Mouse (Mus musculus) hindbrain, embryonic 13.5 days (tissue): Measurements from ENCODE around the gene Cpa1. TPM values are rescaled to one million over a fixed set of nuclear protein-coding genes. Genes with fewer than 3 reads are reported as not detected.

ENCODE experiments used
- ATAC-seq: fragments of 200-750 bp; cut with Nextera tagmentation; 2 replicates; pipeline ENCODE4 v1.8.0; 2017; ENCODE audit warnings: moderate TSS enrichment; ENCODE audit not compliant: low FRiP score
- H3K27ac ChIP-seq: fragments of 300-500 bp; sonication (generic); 2 replicates; pipeline ENCODE4 v1.5.1; 2015; ENCODE audit warnings: inconsistent platforms, mild to moderate bottlenecking, moderate library complexity
- H3K27me3 ChIP-seq: fragments of 300-500 bp; sonication (generic); 2 replicates; pipeline ENCODE4 v1.6.1; 2015; ENCODE audit warnings: mild to moderate bottlenecking, inconsistent platforms
- H3K36me3 ChIP-seq: fragments of 300-500 bp; sonication (generic); 2 replicates; pipeline ENCODE4 v1.6.1; 2015; ENCODE audit warnings: mild to moderate bottlenecking, inconsistent platforms
- H3K4me1 ChIP-seq: fragments of 300-500 bp; sonication (generic); replicated peaks from 2 replicates; pipeline ENCODE4 v1.6.1; 2015; ENCODE audit warnings: inconsistent platforms
- H3K4me2 ChIP-seq: fragments of 300-500 bp; sonication (generic); 2 replicates; pipeline ENCODE4 v1.6.1; 2015; ENCODE audit warnings: inconsistent platforms, mild to moderate bottlenecking, moderate library complexity
- H3K4me3 ChIP-seq: fragments of 300-500 bp; sonication (generic); 2 replicates; pipeline ENCODE4 v1.5.1; 2015; ENCODE audit warnings: mild to moderate bottlenecking, inconsistent platforms
- H3K9ac ChIP-seq: fragments of 300-500 bp; sonication (generic); 2 replicates; pipeline ENCODE4 v1.6.1; 2015; ENCODE audit warnings: mild to moderate bottlenecking, inconsistent platforms
- H3K9me3 ChIP-seq: fragments of 300-500 bp; sonication (generic); 2 replicates; pipeline ENCODE4 v1.6.1; 2016; ENCODE audit warnings: inconsistent platforms
- WGBS: fragments of 180-500 bp; shearing (Covaris S2); methylation state at CpG from one replicate; pipeline ENCODE4 v1.1.7; 2015; 5-methylcytosine and 5-hydroxymethylcytosine counted together
- polyA plus RNA-seq: library from polyadenylated mRNA; unstranded; fragments of >200 nt; fragmentation: Nextera tagmentation; extraction: Ambion mirVana; gene quantifications from 2 replicates; pipeline ENCODE4 v1.2.1, GENCODE M21; 2015

The Cpa1 gene
- polyA plus RNA-seq, 1 experiment from 2014 or later, result 0.71 TPM

- Histone ChIP-seq H3K36me3 (no peaks in the 10 kb centered on the region), H3K4me2 (no peak overlapping the region), H3K4me3 (no peak overlapping the region), H3K27me3 (no peaks in the 10 kb centered on the region), H3K27ac (peak overlapping the region; percentile 80), H3K4me1 (peaks cover 46% of the 10 kb centered on the region), H3K9me3 (no peaks in the 10 kb centered on the region), H3K9ac (peak overlapping the region; percentile 19; the same call in 1 of the 2 replicates)
- WGBS, result 71% methylated on average over 3 of the region's 3 CpGs
- no peak for ATAC-seq
Observed at GRCm38 (mm10) chr6:30654932-30655331, 15.9 kb downstream of the Cpa1 start.

GRCm38 (mm10) chr6:30657279-30657678 lies 18.3 kb downstream of the Cpa1 start:
- H3K27ac ChIP-seq, result no peak overlapping the region
- no peaks in the 10 kb centered on the region for H3K27me3 ChIP-seq
- no peak for ATAC-seq
- H3K36me3 ChIP-seq, result no peaks in the 10 kb centered on the region
- no peak overlapping the region for H3K4me3 ChIP-seq
- no peaks in the 10 kb centered on the region for H3K9me3 ChIP-seq
- WGBS, result 94% methylated on average over 12 of the region's 12 CpGs
- H3K9ac ChIP-seq, result no peak overlapping the region
- peaks cover 43% of the 10 kb centered on the region for H3K4me1 ChIP-seq
- H3K4me2 ChIP-seq, result no peak overlapping the region

GRCm38 (mm10) chr6:30658619-30659018 lies 19.6 kb downstream of the Cpa1 start:
- Histone ChIP-seq H3K9ac (no peak overlapping the region), H3K36me3 (no peaks in the 10 kb centered on the region), H3K4me3 (no peak overlapping the region), H3K4me1 (peaks cover 30% of the 10 kb centered on the region), H3K27me3 (no peaks in the 10 kb centered on the region), H3K27ac (no peak overlapping the region), H3K4me2 (no peak overlapping the region), H3K9me3 (no peaks in the 10 kb centered on the region)
- 68% methylated on average over 9 of the region's 9 CpGs for WGBS
- no peak for ATAC-seq

GRCm38 (mm10) chr6:30664776-30665175 lies 25.8 kb downstream of the Cpa1 start:
- H3K36me3 ChIP-seq, result no peaks in the 10 kb centered on the region
- no peaks in the 10 kb centered on the region for H3K27me3 ChIP-seq
- no peak overlapping the region for H3K9ac ChIP-seq
- H3K4me1 ChIP-seq, result peaks cover 15% of the 10 kb centered on the region
- no peak overlapping the region for H3K4me2 ChIP-seq
- H3K9me3 ChIP-seq, result no peaks in the 10 kb centered on the region
- H3K4me3 ChIP-seq, result no peak overlapping the region
- WGBS, result 29% methylated on average over 6 of the region's 6 CpGs
- peak overlapping the region; percentile 14 for H3K27ac ChIP-seq
- ATAC-seq, result no peak

GRCm38 (mm10) chr6:30665296-30665695 lies 26.3 kb downstream of the Cpa1 start:
- Histone ChIP-seq H3K27me3 (no peaks in the 10 kb centered on the region), H3K36me3 (no peaks in the 10 kb centered on the region), H3K27ac (peak overlapping the region; percentile 14; the same call in 1 of the 2 replicates), H3K4me3 (no peak overlapping the region), H3K9ac (no peak overlapping the region), H3K9me3 (no peaks in the 10 kb centered on the region), H3K4me2 (no peak overlapping the region), H3K4me1 (peaks cover 15% of the 10 kb centered on the region)
- 60% methylated on average over 4 of the region's 4 CpGs for WGBS
- ATAC-seq, result no peak

- 30% methylated on average over 6 of the region's 6 CpGs for WGBS
- Histone ChIP-seq H3K36me3 (no peaks in the 10 kb centered on the region), H3K9ac (no peak overlapping the region), H3K4me1 (peaks cover 15% of the 10 kb centered on the region), H3K4me2 (no peak overlapping the region), H3K27me3 (no peaks in the 10 kb centered on the region), H3K27ac (no peak overlapping the region), H3K9me3 (no peaks in the 10 kb centered on the region), H3K4me3 (no peak overlapping the region)
- ATAC-seq, result no peak
Observed at GRCm38 (mm10) chr6:30666043-30666442, 27.0 kb downstream of the Cpa1 start.

- no peak for ATAC-seq
- peaks cover 22% of the 10 kb centered on the region for H3K4me1 ChIP-seq
- 52% methylated on average over 5 of the region's 5 CpGs for WGBS
- no peaks in the 10 kb centered on the region for H3K36me3 ChIP-seq
- no peak overlapping the region for H3K4me3 ChIP-seq
- H3K27ac ChIP-seq, result peak overlapping the region; percentile 49; the same call in 1 of the 2 replicates
- no peak overlapping the region for H3K9ac ChIP-seq
- no peaks in the 10 kb centered on the region for H3K27me3 ChIP-seq
- H3K9me3 ChIP-seq, result no peaks in the 10 kb centered on the region
- no peak overlapping the region for H3K4me2 ChIP-seq
Observed at GRCm38 (mm10) chr6:30667585-30667984, 28.6 kb downstream of the Cpa1 start.

GRCm38 (mm10) chr6:30671696-30672095 lies 32.7 kb downstream of the Cpa1 start:
- peak overlapping the region; percentile 48; the same call in 1 of the 2 replicates for H3K27ac ChIP-seq
- no peak overlapping the region for H3K9ac ChIP-seq
- peaks cover 45% of the 10 kb centered on the region for H3K4me1 ChIP-seq
- ATAC-seq, result no peak
- WGBS, result 71% methylated on average over 5 of the region's 5 CpGs
- H3K4me3 ChIP-seq, result no peak overlapping the region
- H3K36me3 ChIP-seq, result no peaks in the 10 kb centered on the region
- no peak overlapping the region for H3K4me2 ChIP-seq
- no peaks in the 10 kb centered on the region for H3K27me3 ChIP-seq
- H3K9me3 ChIP-seq, result no peaks in the 10 kb centered on the region

- peaks cover 53% of the 10 kb centered on the region for H3K4me1 ChIP-seq
- 27% methylated on average over 14 of the region's 14 CpGs for WGBS
Observed at GRCm38 (mm10) chr6:30673764-30674561, 34.9 kb downstream of the Cpa1 start.

GRCm38 (mm10) chr6:30674714-30675280 lies 35.8 kb downstream of the Cpa1 start:
- Histone ChIP-seq H3K27me3 (no peaks in the 10 kb centered on the region), H3K4me2 (peak overlapping the region; percentile 37), H3K27ac (peak overlapping the region; percentile 95), H3K9ac (no peak overlapping the region), H3K4me3 (no peak overlapping the region), H3K36me3 (no peaks in the 10 kb centered on the region), H3K4me1 (peaks cover 60% of the 10 kb centered on the region), H3K9me3 (no peaks in the 10 kb centered on the region)
- 32% methylated on average over 9 of the region's 9 CpGs for WGBS
- peak; percentile 67 for ATAC-seq

More at GRCm38 (mm10) chr6:30673764-30674561, 34.9 kb downstream of the Cpa1 start:
- peak overlapping the region; percentile 95 for H3K27ac ChIP-seq
- ATAC-seq, result peak; percentile 71
- no peaks in the 10 kb centered on the region for H3K36me3 ChIP-seq
- peak overlapping the region; percentile 56; the same call in 1 of the 2 replicates for H3K9ac ChIP-seq
- H3K9me3 ChIP-seq, result no peaks in the 10 kb centered on the region
- peak overlapping the region; percentile 37 for H3K4me2 ChIP-seq
- no peaks in the 10 kb centered on the region for H3K27me3 ChIP-seq
- H3K4me3 ChIP-seq, result no peak overlapping the region

GRCm38 (mm10) chr6:30675281-30675771 lies 36.3 kb downstream of the Cpa1 start:
- H3K9ac ChIP-seq, result peak overlapping the region; percentile 70
- peaks cover 60% of the 10 kb centered on the region for H3K4me1 ChIP-seq
- no peaks in the 10 kb centered on the region for H3K9me3 ChIP-seq
- H3K36me3 ChIP-seq, result no peaks in the 10 kb centered on the region
- peak overlapping the region; percentile 37 for H3K4me2 ChIP-seq
- no peaks in the 10 kb centered on the region for H3K27me3 ChIP-seq
- peak overlapping the region; percentile 95 for H3K27ac ChIP-seq
- no peak overlapping the region for H3K4me3 ChIP-seq
- ATAC-seq, result peak; percentile 61
- WGBS, result 7% methylated on average over 11 of the region's 11 CpGs

- Histone ChIP-seq H3K36me3 (no peaks in the 10 kb centered on the region), H3K9me3 (no peaks in the 10 kb centered on the region), H3K27ac (no peak overlapping the region), H3K4me2 (no peak overlapping the region), H3K4me1 (peaks cover 57% of the 10 kb centered on the region), H3K4me3 (no peak overlapping the region), H3K27me3 (no peaks in the 10 kb centered on the region), H3K9ac (no peak overlapping the region)
- no peak for ATAC-seq
- 83% methylated on average over 6 of the region's 6 CpGs for WGBS
Observed at GRCm38 (mm10) chr6:30676506-30676905, 37.5 kb downstream of the Cpa1 start.
